Mouse (Mus musculus) liver, embryonic 13.5 days (tissue): ENCODE results near the gene Olfr101. TPM values are rescaled to one million over a fixed set of nuclear protein-coding genes. Genes with fewer than 3 reads are reported as not detected.

Experiments
- ATAC-seq: fragments of 200-750 bp; cut with Nextera tagmentation; 2 replicates; pipeline ENCODE4 v1.8.0; 2017; ENCODE audit warnings: low read depth, mild to moderate bottlenecking, moderate number of reproducible peaks, moderate library complexity
- DNase-seq: peaks from one replicate; pipeline ENCODE4 v3.0.0; 2022
- H3K27ac ChIP-seq: fragments of 300-500 bp; sonication (generic); 2 replicates; pipeline ENCODE4 v1.5.1; 2015; ENCODE audit warnings: moderate library complexity, mild to moderate bottlenecking, inconsistent platforms
- H3K27me3 ChIP-seq: fragments of 300-500 bp; sonication (generic); 2 replicates; pipeline ENCODE4 v1.6.1; 2015; ENCODE audit warnings: mild to moderate bottlenecking, inconsistent platforms
- H3K36me3 ChIP-seq: fragments of 300-500 bp; sonication (generic); 2 replicates; pipeline ENCODE4 v1.6.1; 2015; ENCODE audit warnings: mild to moderate bottlenecking, inconsistent platforms
- H3K4me1 ChIP-seq: fragments of 300-500 bp; sonication (generic); replicated peaks from 2 replicates; pipeline ENCODE4 v1.6.1; 2015; ENCODE audit warnings: inconsistent platforms
- H3K4me2 ChIP-seq: fragments of 300-500 bp; sonication (generic); 2 replicates; pipeline ENCODE4 v1.6.1; 2015; ENCODE audit warnings: inconsistent platforms, mild to moderate bottlenecking, moderate library complexity
- H3K4me3 ChIP-seq: fragments of 300-500 bp; sonication (generic); replicated peaks from 2 replicates; pipeline ENCODE4 v1.5.1; 2015; ENCODE audit warnings: mild to moderate bottlenecking, inconsistent platforms
- H3K9ac ChIP-seq: fragments of 300-500 bp; sonication (generic); 2 replicates; pipeline ENCODE4 v1.6.1; 2015; ENCODE audit warnings: mild to moderate bottlenecking, inconsistent platforms
- H3K9me3 ChIP-seq: fragments of 300-500 bp; sonication (generic); replicated peaks from 2 replicates; pipeline ENCODE4 v1.6.1; 2016; ENCODE audit warnings: inconsistent platforms
- WGBS: fragments of 180-500 bp; shearing (Covaris S2); methylation state at CpG from one replicate; pipeline ENCODE4 v1.1.7; 2015; ENCODE audit not compliant: insufficient replicate concordance; 5-methylcytosine and 5-hydroxymethylcytosine counted together
- polyA plus RNA-seq: library from polyadenylated mRNA; unstranded; fragments of >200 nt; fragmentation: Nextera tagmentation; extraction: Ambion mirVana; gene quantifications from 2 replicates; pipeline ENCODE4 v1.2.1, GENCODE M21; 2015

Gene Olfr101
- not detected in 2 replicates for polyA plus RNA-seq

DNA sequence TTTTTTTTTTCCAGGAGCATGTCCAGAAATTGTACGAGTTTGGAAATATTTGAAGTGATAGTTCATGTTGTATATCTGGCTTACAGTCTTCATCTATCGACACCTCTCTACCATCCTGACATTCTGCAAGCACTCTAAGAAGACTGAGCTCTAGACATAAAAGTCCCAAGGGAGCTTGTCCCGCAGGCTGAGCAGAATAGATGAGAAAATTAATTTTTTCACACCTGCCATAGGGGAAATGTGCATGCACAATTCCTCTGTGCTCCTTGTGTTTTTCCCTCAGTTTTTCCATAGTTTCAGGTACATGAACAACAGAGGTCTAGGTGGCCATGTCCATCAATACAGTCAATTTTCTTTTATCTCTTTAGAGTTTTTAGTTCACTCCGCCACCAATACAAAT lies at the start of gene Olfr101:
Gene Olfr101 (minus strand): TSS at position 101 of the 400 bp plus-strand sequence.
- Histone ChIP-seq H3K4me3 (no peak within 1 kb of the TSS), H3K27me3 (no peaks in the 10 kb centered on the region), H3K9ac (no peak within 1 kb of the TSS), H3K27ac (no peak within 1 kb of the TSS), H3K4me2 (no peak within 1 kb of the TSS), H3K36me3 (no peaks in the 10 kb centered on the region), H3K4me1 (no peaks in the 10 kb centered on the region), H3K9me3 (no peaks in the 10 kb centered on the region)
- DNase-seq (no peak), ATAC-seq (no peak)
- WGBS = 49% methylated on average over 4 of the region's 4 CpGs

- H3K9ac ChIP-seq = no peak within 1 kb of the TSS
These were observed 35.5 kb upstream of the Olfr101 start, which contains the start of gene Olfr103 for GRCm38 (mm10) chr17:37339598-37339997. Gene Olfr103, minus strand, starts transcription at chr17:37339698.

DNA sequence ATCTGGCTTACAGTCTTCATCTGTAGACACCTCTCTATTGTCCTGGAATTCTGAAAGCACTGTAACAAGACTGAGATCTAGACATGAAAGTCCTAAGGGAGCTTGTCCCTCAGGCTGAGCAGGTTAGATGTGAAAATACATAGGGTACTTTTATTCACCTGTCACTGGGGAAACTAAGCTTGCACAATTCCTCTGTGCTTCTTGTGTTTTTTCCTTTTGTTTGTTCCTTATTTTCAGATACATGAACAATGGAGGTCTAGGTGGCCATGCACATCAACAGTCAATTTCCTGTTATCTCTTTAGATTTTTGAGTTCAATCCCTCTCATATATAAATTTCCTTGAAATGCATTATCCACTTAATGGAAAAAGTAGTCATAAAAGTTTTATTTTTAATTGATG lies 12.8 kb upstream of the Olfr101 start, which contains the start of gene Olfr102:
Gene Olfr102 (minus strand): TSS at position 101 of the 400 bp plus-strand sequence.
- H3K36me3 ChIP-seq = no peaks in the 10 kb centered on the region
- no peak within 1 kb of the TSS for H3K27ac ChIP-seq
- DNase-seq = no peak
- H3K27me3 ChIP-seq = no peaks in the 10 kb centered on the region
- H3K4me1 ChIP-seq = no peaks in the 10 kb centered on the region
- H3K4me2 ChIP-seq = no peak within 1 kb of the TSS
- no peak within 1 kb of the TSS for H3K4me3 ChIP-seq
- no peak for ATAC-seq
- H3K9me3 ChIP-seq = peaks cover 4% of the 10 kb centered on the region; the same call in 1 of the 2 replicates
- no peak within 1 kb of the TSS for H3K9ac ChIP-seq

More at GRCm38 (mm10) chr17:37339598-37339997, 35.5 kb upstream of the Olfr101 start, which contains the start of gene Olfr103:
- no peaks in the 10 kb centered on the region for H3K9me3 ChIP-seq
- H3K4me1 ChIP-seq = no peaks in the 10 kb centered on the region
- H3K4me2 ChIP-seq = no peak within 1 kb of the TSS
- H3K36me3 ChIP-seq = no peaks in the 10 kb centered on the region
- ATAC-seq = no peak
- DNase-seq = no peak
- no peaks in the 10 kb centered on the region for H3K27me3 ChIP-seq
- 60% methylated on average over 2 of the region's 2 CpGs for WGBS
- no peak within 1 kb of the TSS for H3K27ac ChIP-seq
- H3K4me3 ChIP-seq = no peak within 1 kb of the TSS

- no peak overlapping the region for H3K9ac ChIP-seq
- no peak overlapping the region for H3K4me2 ChIP-seq
- no peak for ATAC-seq
- no peak for DNase-seq
- H3K4me3 ChIP-seq = no peak overlapping the region
- 17% methylated on average over 2 of the region's 2 CpGs for WGBS
- H3K27ac ChIP-seq = no peak overlapping the region
- H3K4me1 ChIP-seq = no peaks in the 10 kb centered on the region
- H3K36me3 ChIP-seq = no peaks in the 10 kb centered on the region
- H3K9me3 ChIP-seq = no peaks in the 10 kb centered on the region
- no peaks in the 10 kb centered on the region for H3K27me3 ChIP-seq
These were observed 6.1 kb upstream of the Olfr101 start for GRCm38 (mm10) chr17:37310146-37310699.

GRCm38 (mm10) chr17:37308483-37308882 lies 4.4 kb upstream of the Olfr101 start:
- WGBS = 28% methylated on average over 4 of the region's 4 CpGs
- Histone ChIP-seq H3K4me3 (no peak overlapping the region), H3K9ac (no peak overlapping the region), H3K36me3 (no peaks in the 10 kb centered on the region), H3K9me3 (no peaks in the 10 kb centered on the region), H3K27ac (no peak overlapping the region), H3K4me1 (no peaks in the 10 kb centered on the region), H3K27me3 (no peaks in the 10 kb centered on the region), H3K4me2 (no peak overlapping the region)
- DNase-seq (no peak), ATAC-seq (no peak)

GRCm38 (mm10) chr17:37283360-37283759 lies 20.8 kb downstream of the Olfr101 start, which contains the start of gene Olfr99:
Gene Olfr99, minus strand, starts transcription at chr17:37283460.
- no peaks in the 10 kb centered on the region for H3K27me3 ChIP-seq
- ATAC-seq = no peak
- H3K36me3 ChIP-seq = no peaks in the 10 kb centered on the region
- no peaks in the 10 kb centered on the region for H3K9me3 ChIP-seq
- no peak within 1 kb of the TSS for H3K4me3 ChIP-seq
- no peaks in the 10 kb centered on the region for H3K4me1 ChIP-seq
- DNase-seq = no peak
- H3K27ac ChIP-seq = no peak within 1 kb of the TSS
- WGBS = 45% methylated on average over 1 of the region's 1 CpGs
- no peak within 1 kb of the TSS for H3K9ac ChIP-seq
- H3K4me2 ChIP-seq = no peak within 1 kb of the TSS

DNA sequence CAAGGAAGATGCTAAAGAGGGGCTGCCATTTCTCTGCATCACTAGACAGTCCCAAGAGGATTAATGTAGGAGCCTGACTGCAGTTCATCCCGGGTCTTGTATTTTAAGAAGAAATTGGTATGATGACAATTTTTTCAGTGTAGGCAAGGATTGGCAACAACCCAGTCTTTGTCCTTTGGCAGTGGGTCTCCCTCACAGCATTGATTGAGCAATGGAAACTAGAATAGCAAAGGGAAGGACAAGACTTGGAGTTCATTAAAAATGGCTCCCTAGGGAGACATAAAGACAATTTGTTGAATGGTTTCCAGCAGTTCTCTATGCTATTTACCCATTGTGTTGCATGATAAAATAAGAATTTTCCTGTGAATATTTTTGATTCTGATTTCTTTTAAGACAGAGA lies 23.8 kb downstream of the Olfr101 start:
- Histone ChIP-seq H3K36me3 (no peaks in the 10 kb centered on the region), H3K9me3 (no peaks in the 10 kb centered on the region), H3K4me1 (no peaks in the 10 kb centered on the region), H3K9ac (no peak overlapping the region), H3K27ac (no peak overlapping the region), H3K27me3 (no peaks in the 10 kb centered on the region), H3K4me2 (no peak overlapping the region), H3K4me3 (no peak overlapping the region)
- ATAC-seq = no peak
- no peak for DNase-seq
- 63% methylated on average over 1 of the region's 1 CpGs for WGBS

- DNase-seq = no peak
- H3K4me1 ChIP-seq = no peaks in the 10 kb centered on the region
- H3K4me3 ChIP-seq = no peak overlapping the region
- no peak overlapping the region for H3K27ac ChIP-seq
- H3K36me3 ChIP-seq = no peaks in the 10 kb centered on the region
- no peak for ATAC-seq
- H3K9ac ChIP-seq = no peak overlapping the region
- H3K9me3 ChIP-seq = no peaks in the 10 kb centered on the region
- H3K4me2 ChIP-seq = no peak overlapping the region
- no peaks in the 10 kb centered on the region for H3K27me3 ChIP-seq
These were observed 27.5 kb downstream of the Olfr101 start for GRCm38 (mm10) chr17:37276573-37276972.

- no peak overlapping the region for H3K4me3 ChIP-seq
- H3K27me3 ChIP-seq = no peaks in the 10 kb centered on the region
- no peak overlapping the region for H3K27ac ChIP-seq
- DNase-seq = no peak
- no peaks in the 10 kb centered on the region for H3K4me1 ChIP-seq
- no peak overlapping the region for H3K9ac ChIP-seq
- WGBS = 47% methylated on average over 2 of the region's 2 CpGs
- H3K9me3 ChIP-seq = no peaks in the 10 kb centered on the region
- no peak for ATAC-seq
- H3K36me3 ChIP-seq = no peaks in the 10 kb centered on the region
- no peak overlapping the region for H3K4me2 ChIP-seq
These were observed 28.4 kb downstream of the Olfr101 start for GRCm38 (mm10) chr17:37275626-37276248.

DNA sequence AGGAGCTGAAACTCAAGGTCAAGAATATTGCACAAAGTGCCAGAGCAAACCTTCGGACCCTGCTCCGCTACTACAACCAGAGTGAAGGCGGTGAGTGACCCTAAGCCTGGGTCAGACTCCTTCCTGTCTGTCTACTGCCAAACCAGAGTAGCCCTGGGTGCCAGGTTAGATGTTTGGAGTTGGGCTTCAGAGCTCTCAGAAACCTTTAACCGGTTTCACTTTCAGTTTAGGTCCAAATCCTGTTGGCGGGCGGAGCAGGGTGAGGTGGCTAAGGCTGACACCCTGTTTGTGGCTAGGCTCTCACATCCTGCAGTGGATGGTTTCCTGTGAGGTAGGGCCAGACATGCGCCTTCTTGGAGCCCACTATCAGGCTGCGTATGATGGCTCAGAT lies 33.4 kb downstream of the Olfr101 start:
- no peaks in the 10 kb centered on the region; the same call in 1 of the 2 replicates for H3K4me1 ChIP-seq
- H3K36me3 ChIP-seq = no peaks in the 10 kb centered on the region
- no peaks in the 10 kb centered on the region for H3K27me3 ChIP-seq
- peak overlapping the region; percentile 54; the same call in 1 of the 2 replicates for H3K9ac ChIP-seq
- H3K4me2 ChIP-seq = peak overlapping the region; percentile 80
- H3K9me3 ChIP-seq = no peaks in the 10 kb centered on the region
- H3K27ac ChIP-seq = no peak overlapping the region
- ATAC-seq = peak; percentile 58
- no peak for DNase-seq
- peak overlapping the region; percentile 61 for H3K4me3 ChIP-seq
- 16% methylated on average over 8 of the region's 8 CpGs for WGBS

DNA sequence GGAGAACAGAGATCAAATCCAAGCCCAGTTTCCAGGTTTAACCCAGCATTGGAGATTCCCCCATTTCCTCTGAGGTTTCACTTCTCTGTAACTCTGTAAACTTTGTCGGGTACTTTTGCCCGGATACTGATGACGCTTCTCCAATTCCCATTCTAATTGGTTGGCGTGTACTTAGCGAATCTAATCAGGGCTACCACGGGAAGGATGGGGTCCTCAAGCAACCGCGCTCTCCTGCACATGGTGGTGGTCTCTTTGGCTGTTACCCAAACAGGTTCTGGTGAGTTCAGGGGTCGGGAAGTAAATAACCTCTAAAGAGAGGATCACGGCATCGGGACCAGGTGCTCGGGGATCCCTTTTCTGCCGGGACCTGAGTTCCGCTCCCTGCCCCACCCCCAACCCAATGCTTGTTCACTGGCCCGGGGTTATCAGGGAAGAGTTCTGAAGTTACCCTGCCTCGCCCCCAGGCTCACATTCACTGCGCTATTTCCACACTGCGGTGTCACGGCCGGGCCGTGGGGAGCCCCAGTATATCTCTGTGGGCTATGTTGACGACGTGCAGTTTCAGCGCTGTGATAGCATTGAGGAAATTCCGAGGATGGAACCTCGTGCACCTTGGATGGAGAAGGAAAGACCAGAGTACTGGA lies 33.9 kb downstream of the Olfr101 start, which contains the start of gene H2-M3:
Gene H2-M3 (plus strand): TSS at position 163 of the 644 bp plus-strand sequence.
- H3K4me2 ChIP-seq = peak within 1 kb of the TSS; percentile 80
- peak within 1 kb of the TSS; percentile 61 for H3K4me3 ChIP-seq
- peak within 1 kb of the TSS; percentile 54; the same call in 1 of the 2 replicates for H3K9ac ChIP-seq
- 2% methylated on average over 26 of the region's 26 CpGs for WGBS
- H3K27ac ChIP-seq = no peak within 1 kb of the TSS
- H3K4me1 ChIP-seq = no peaks in the 10 kb centered on the region; the same call in 1 of the 2 replicates
- H3K27me3 ChIP-seq = no peaks in the 10 kb centered on the region
- H3K9me3 ChIP-seq = no peaks in the 10 kb centered on the region
- DNase-seq = peak; percentile 61
- peak; percentile 86 for ATAC-seq
- H3K36me3 ChIP-seq = no peaks in the 10 kb centered on the region
